Mouse (Mus musculus): Measurements from ENCODE around the gene Thrap3. TPM values are rescaled to one million over a fixed set of nuclear protein-coding genes. Genes with fewer than 3 reads are reported as not detected.
A peak's percentile ranks its signal among the peaks of the same experiment; 100 is the strongest.

Thrap3 gene
- polyA plus RNA-seq, 1 experiment from 2014 or later: 139 TPM

DNA sequence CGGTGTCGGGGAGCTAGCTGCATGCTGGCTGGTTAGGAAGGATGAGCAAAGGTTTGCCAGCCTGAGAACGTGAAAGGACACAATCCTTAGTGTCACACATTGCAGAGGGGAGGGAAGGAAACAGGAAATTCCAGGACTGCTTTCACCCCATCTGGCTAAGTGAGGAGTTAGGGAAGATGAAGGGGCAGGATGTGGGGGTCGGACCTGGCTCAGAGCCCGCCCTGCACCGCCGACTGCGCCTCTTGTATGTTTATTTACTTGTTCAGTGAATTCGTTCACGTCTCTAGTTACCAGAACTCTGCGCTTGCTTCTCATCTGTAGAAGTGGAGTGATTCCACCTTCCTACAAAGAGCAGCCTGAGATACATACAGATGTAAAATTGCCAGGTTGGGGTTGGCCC lies 72.1 kb downstream of the Thrap3 start:
- WGBS: 84% methylated on average over 11 of the region's 11 CpGs
- peak overlapping the region; percentile 57; the same call in 1 of the 2 replicates for H3K27ac ChIP-seq
- no peaks in the 10 kb centered on the region for H3K27me3 ChIP-seq (ENCODE audit: control insufficient read depth, insufficient read depth, low read length)
- no peak overlapping the region for H3K4me2 ChIP-seq (replicated peaks)
- no peak overlapping the region for H3K4me3 ChIP-seq (replicated peaks; ENCODE audit: low read length)
- peaks cover 77% of the 10 kb centered on the region for H3K36me3 ChIP-seq (replicated peaks; ENCODE audit: control insufficient read depth, insufficient read depth)
- ATAC-seq (ENCODE audit: low FRiP score) (no peak), DNase-seq (ENCODE audit: low spot score) (no peak)
- no peaks in the 10 kb centered on the region for H3K9me3 ChIP-seq (ENCODE audit: control insufficient read depth, low read length)
- H3K9ac ChIP-seq: no peak overlapping the region
- H3K4me1 ChIP-seq (replicated peaks; ENCODE audit: control insufficient read depth, insufficient read depth, low read length): peaks cover 11% of the 10 kb centered on the region; the same call in 1 of the 2 replicates

DNA sequence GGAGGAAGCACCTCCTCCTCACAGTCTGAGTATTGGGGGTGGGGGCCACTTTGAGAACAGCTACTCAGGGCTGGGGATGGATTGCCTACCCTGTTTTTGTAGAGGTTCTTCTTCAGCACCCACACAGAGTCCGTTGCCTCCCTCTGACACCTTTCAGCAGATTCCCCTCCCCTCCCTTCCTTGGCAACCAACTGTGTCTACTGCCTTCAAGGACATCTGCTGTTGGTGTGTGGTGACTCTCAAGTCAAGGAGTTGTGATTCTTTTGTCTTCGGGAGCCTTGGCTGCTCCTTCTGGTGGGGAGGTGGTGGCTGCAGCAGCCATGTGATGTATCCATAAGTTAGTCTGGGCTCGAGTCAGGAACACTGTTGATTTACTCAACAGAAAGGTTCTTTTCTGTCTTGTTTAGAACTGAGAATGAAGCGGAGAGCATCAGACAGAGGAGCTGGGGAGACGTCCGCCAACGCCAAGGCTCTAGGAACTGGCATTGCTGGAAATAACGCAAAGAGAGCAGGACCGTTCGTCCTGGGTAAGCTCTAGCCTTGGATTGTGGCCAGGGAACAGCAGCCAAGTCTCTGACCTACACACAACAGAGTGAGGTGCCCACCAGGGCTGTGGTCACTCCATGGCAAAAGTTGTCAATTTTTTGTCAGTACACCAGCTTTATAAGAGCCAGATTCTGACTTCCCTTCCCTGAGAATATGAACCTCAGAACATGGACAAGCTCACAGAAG lies 79.1 kb downstream of the Thrap3 start:
- DNase-seq (ENCODE audit: low spot score): no peak
- ATAC-seq (ENCODE audit: low FRiP score): no peak
- H3K9me3 ChIP-seq (ENCODE audit: control insufficient read depth, low read length): peaks cover 11% of the 10 kb centered on the region; the same call in 1 of the 2 replicates
- H3K9ac ChIP-seq: no peak overlapping the region
- 80% methylated on average over 10 of the region's 10 CpGs for WGBS
- no peaks in the 10 kb centered on the region for H3K27me3 ChIP-seq (ENCODE audit: control insufficient read depth, insufficient read depth, low read length)
- peaks cover 53% of the 10 kb centered on the region for H3K36me3 ChIP-seq (replicated peaks; ENCODE audit: control insufficient read depth, insufficient read depth)
- H3K4me2 ChIP-seq (replicated peaks): no peak overlapping the region
- H3K4me1 ChIP-seq (replicated peaks; ENCODE audit: control insufficient read depth, insufficient read depth, low read length): 0 out of 2 replicates have a peak, but pooled peaks cover 2% of the 10 kb centered on the region
- no peak overlapping the region for H3K27ac ChIP-seq
- H3K4me3 ChIP-seq (replicated peaks; ENCODE audit: low read length): no peak overlapping the region

DNA sequence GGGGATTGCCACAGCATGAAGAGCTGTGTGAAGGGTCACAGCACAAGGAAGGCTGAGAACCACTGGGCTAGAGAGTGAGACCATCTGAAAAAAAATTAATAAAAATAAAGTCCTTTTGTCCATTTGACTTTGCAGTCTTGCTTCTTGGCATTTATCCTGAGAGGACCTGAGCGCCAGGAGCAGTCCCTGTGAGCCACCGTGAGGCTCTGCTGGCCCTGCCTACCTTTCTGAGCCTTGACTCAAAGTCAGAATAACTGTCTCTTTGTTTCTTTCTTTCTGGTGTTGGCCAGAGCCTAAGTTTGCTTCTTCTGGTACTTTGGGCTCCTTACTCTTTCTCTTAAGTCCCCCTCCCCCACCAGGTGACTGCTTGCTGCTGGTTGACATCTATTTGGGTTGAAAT lies 82.1 kb downstream of the Thrap3 start:
- 97% methylated on average over 2 of the region's 2 CpGs for WGBS
- Histone ChIP-seq H3K27ac (no peak overlapping the region), H3K36me3 (replicated peaks; ENCODE audit: control insufficient read depth, insufficient read depth) (peaks cover 25% of the 10 kb centered on the region), H3K9me3 (ENCODE audit: control insufficient read depth, low read length) (peaks cover 11% of the 10 kb centered on the region; the same call in 1 of the 2 replicates), H3K27me3 (ENCODE audit: control insufficient read depth, insufficient read depth, low read length) (no peaks in the 10 kb centered on the region), H3K9ac (no peak overlapping the region), H3K4me3 (replicated peaks; ENCODE audit: low read length) (no peak overlapping the region), H3K4me2 (replicated peaks) (no peak overlapping the region), H3K4me1 (replicated peaks; ENCODE audit: control insufficient read depth, insufficient read depth, low read length) (peaks cover 7% of the 10 kb centered on the region; the same call in 1 of the 2 replicates)
- DNase-seq (ENCODE audit: low spot score) (no peak), ATAC-seq (ENCODE audit: low FRiP score) (no peak)

DNA sequence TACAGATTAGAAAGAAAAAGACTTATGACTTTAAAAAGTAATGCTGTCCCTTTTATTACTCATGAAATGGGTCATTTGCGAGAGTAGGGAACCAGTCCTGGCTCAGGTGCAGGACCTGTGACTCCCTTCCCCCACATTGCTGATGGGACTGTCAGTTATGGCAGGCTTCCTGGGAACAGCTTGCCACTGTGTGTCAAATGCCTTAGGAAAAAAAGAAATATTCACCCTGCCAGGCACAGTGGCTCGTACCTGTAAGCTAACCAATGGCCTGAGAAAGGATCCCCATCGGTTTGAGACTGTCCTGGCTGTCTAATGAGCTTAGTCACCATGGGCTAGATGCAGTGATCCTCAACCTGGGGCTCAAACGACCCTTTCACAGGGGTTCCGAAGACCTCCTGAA lies 82.5 kb downstream of the Thrap3 start:
- Histone ChIP-seq H3K9ac (no peak overlapping the region), H3K4me2 (replicated peaks) (no peak overlapping the region), H3K27me3 (ENCODE audit: control insufficient read depth, insufficient read depth, low read length) (no peaks in the 10 kb centered on the region), H3K9me3 (ENCODE audit: control insufficient read depth, low read length) (peaks cover 11% of the 10 kb centered on the region; the same call in 1 of the 2 replicates), H3K36me3 (replicated peaks; ENCODE audit: control insufficient read depth, insufficient read depth) (peaks cover 20% of the 10 kb centered on the region), H3K4me1 (replicated peaks; ENCODE audit: control insufficient read depth, insufficient read depth, low read length) (peaks cover 10% of the 10 kb centered on the region; the same call in 1 of the 2 replicates), H3K4me3 (replicated peaks; ENCODE audit: low read length) (no peak overlapping the region), H3K27ac (no peak overlapping the region)
- ATAC-seq (ENCODE audit: low FRiP score) (no peak), DNase-seq (ENCODE audit: low spot score) (no peak)
- WGBS: 83% methylated on average over 5 of the region's 5 CpGs

DNA sequence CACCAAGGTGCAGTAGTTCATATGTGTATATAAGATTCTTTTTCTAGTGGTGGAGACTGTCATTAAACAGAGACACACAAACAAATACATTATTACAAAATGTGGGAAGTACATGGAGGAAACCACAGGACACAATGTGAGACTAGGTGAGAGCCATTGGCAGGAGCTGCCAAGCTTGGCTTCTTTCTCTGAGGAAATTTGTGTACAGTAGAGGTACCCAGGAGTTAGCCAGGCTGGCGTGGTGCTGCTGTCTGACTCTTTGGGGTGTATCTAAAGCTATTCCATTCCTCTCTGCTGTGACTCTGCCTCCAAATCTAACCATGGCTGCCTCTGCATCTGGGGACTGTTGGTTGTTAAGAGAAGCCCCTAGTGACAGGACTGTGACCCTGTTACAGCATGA lies 83.5 kb downstream of the Thrap3 start:
- Histone ChIP-seq H3K4me1 (replicated peaks; ENCODE audit: control insufficient read depth, insufficient read depth, low read length) (peaks cover 10% of the 10 kb centered on the region; the same call in 1 of the 2 replicates), H3K36me3 (replicated peaks; ENCODE audit: control insufficient read depth, insufficient read depth) (peaks cover 10% of the 10 kb centered on the region), H3K9me3 (ENCODE audit: control insufficient read depth, low read length) (peaks cover 11% of the 10 kb centered on the region; the same call in 1 of the 2 replicates), H3K4me3 (replicated peaks; ENCODE audit: low read length) (no peak overlapping the region), H3K27me3 (ENCODE audit: control insufficient read depth, insufficient read depth, low read length) (no peaks in the 10 kb centered on the region), H3K9ac (no peak overlapping the region), H3K27ac (no peak overlapping the region), H3K4me2 (replicated peaks) (no peak overlapping the region)
- WGBS: 79% methylated on average over 1 of the region's 1 CpGs
- ATAC-seq (ENCODE audit: low FRiP score): no peak
- DNase-seq (ENCODE audit: low spot score): no peak

DNA sequence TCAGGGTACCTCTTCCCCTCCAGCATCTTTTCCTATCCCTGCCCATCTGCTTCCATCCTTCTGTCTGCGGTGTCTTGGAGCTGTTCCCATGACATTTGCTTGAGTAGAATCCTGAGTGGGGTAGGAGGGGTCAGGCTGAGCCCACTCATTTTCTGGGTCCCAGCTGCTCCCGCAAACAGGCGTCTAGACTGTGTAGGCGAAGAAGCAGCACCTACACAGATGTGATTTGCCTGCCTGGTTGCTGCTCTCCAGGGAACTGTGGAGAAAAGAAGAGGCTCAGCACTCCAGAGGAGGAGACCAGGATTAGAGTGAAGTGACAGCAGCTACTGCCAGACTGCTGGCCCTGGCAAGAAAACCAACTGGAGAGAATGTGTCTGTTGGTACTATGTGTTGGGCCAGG lies 83.9 kb downstream of the Thrap3 start:
- H3K9ac ChIP-seq: no peak overlapping the region
- H3K27ac ChIP-seq: no peak overlapping the region
- no peaks in the 10 kb centered on the region for H3K27me3 ChIP-seq (ENCODE audit: control insufficient read depth, insufficient read depth, low read length)
- H3K4me1 ChIP-seq (replicated peaks; ENCODE audit: control insufficient read depth, insufficient read depth, low read length): peaks cover 10% of the 10 kb centered on the region; the same call in 1 of the 2 replicates
- no peak overlapping the region for H3K4me3 ChIP-seq (replicated peaks; ENCODE audit: low read length)
- 67% methylated on average over 4 of the region's 4 CpGs for WGBS
- H3K4me2 ChIP-seq (replicated peaks): no peak overlapping the region
- DNase-seq (ENCODE audit: low spot score) (no peak), ATAC-seq (ENCODE audit: low FRiP score) (no peak)
- H3K36me3 ChIP-seq (replicated peaks; ENCODE audit: control insufficient read depth, insufficient read depth): peaks cover 6% of the 10 kb centered on the region
- peaks cover 11% of the 10 kb centered on the region; the same call in 1 of the 2 replicates for H3K9me3 ChIP-seq (ENCODE audit: control insufficient read depth, low read length)

DNA sequence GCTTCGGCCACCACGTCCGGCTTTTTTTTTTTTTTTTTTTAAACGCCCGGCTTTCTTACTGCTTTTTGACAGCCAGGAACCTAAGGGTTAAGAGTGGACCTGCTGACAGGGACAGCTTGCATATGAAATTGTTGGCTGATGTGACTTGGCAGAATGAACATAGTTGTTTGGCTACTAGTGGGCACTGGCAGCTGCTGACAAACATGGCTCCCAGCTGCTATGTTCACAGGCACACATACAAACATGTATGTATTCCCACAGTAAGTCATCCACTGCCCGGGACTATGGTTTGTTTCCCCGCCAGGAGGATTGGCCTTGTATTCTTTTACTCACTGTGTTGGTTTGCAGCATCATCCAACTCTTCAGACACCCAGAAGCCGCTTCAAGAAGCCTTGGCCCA lies 85.4 kb downstream of the Thrap3 start:
- ATAC-seq (ENCODE audit: low FRiP score): no peak
- H3K27ac ChIP-seq: no peak overlapping the region; the same call in 1 of the 2 replicates
- 85% methylated on average over 8 of the region's 8 CpGs for WGBS
- no peaks in the 10 kb centered on the region for H3K27me3 ChIP-seq (ENCODE audit: control insufficient read depth, insufficient read depth, low read length)
- H3K4me1 ChIP-seq (replicated peaks; ENCODE audit: control insufficient read depth, insufficient read depth, low read length): peaks cover 15% of the 10 kb centered on the region; the same call in 1 of the 2 replicates
- peaks cover 6% of the 10 kb centered on the region; the same call in 1 of the 2 replicates for H3K36me3 ChIP-seq (replicated peaks; ENCODE audit: control insufficient read depth, insufficient read depth)
- H3K4me3 ChIP-seq (replicated peaks; ENCODE audit: low read length): no peak overlapping the region
- H3K9me3 ChIP-seq (ENCODE audit: control insufficient read depth, low read length): peaks cover 11% of the 10 kb centered on the region; the same call in 1 of the 2 replicates
- H3K4me2 ChIP-seq (replicated peaks): no peak overlapping the region
- no peak for DNase-seq (ENCODE audit: low spot score)
- no peak overlapping the region for H3K9ac ChIP-seq

DNA sequence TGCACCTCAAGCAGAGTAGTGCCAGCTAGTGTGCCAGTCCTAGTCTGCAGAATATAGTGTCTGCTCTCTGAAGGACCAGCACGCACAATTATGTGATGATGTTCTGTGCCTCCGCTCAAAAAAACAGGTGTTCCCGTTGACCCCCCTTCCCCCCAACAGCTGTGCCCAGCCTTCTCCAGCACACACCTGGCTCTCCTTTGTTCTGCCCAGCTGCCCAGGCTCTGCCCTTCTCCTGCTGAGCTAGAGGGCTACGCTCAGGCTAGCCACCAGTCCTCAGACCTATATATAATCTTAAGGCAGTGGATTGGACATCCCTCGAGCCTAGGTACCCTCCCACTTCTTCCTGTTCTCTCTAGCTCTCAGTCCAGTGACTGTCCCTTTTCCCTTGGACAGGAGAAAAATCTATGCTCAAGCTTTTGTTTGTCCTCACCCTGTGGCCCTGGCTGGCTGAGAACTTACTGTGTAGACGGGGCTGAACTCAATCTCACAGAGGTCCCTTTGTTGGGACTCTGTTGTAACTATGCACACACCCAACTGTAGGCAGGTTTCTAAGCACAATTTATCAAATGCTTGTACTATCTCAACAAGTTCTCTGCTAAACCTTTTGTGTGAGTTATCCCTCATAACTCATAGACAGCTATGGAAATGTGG lies 86.6 kb downstream of the Thrap3 start:
- Histone ChIP-seq H3K9me3 (ENCODE audit: control insufficient read depth, low read length) (peaks cover 1% of the 10 kb centered on the region; the same call in 1 of the 2 replicates), H3K4me3 (replicated peaks; ENCODE audit: low read length) (no peak overlapping the region), H3K36me3 (replicated peaks; ENCODE audit: control insufficient read depth, insufficient read depth) (0 out of 2 replicates have a peak, but pooled peaks cover 2% of the 10 kb centered on the region), H3K4me2 (replicated peaks) (no peak overlapping the region), H3K9ac (no peak overlapping the region), H3K27me3 (ENCODE audit: control insufficient read depth, insufficient read depth, low read length) (no peaks in the 10 kb centered on the region), H3K4me1 (replicated peaks; ENCODE audit: control insufficient read depth, insufficient read depth, low read length) (peaks cover 20% of the 10 kb centered on the region), H3K27ac (no peak overlapping the region)
- 77% methylated on average over 6 of the region's 6 CpGs for WGBS
- DNase-seq (ENCODE audit: low spot score): no peak
- no peak for ATAC-seq (ENCODE audit: low FRiP score)

DNA sequence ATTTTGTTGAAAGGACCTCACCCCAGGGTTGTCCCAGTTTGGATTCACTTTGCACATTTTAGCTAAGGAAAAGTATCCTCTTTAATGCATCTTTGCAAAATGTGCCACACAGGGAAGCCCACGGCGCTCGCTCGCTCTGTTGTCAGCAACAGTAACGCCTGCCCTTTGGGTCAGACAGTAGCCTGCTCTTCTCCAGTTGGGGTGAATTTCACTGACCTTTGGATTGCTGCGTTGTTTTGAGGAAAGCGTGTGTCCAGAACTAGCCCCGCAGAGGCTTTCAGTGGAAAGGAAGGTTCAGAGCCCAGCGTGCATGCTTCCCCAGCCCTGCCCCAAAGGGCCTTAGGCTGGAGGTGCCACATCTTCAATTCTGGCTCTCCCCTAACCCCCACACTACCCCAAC lies 87.1 kb downstream of the Thrap3 start:
- Histone ChIP-seq H3K4me2 (replicated peaks) (no peak overlapping the region), H3K27me3 (ENCODE audit: control insufficient read depth, insufficient read depth, low read length) (no peaks in the 10 kb centered on the region), H3K36me3 (replicated peaks; ENCODE audit: control insufficient read depth, insufficient read depth) (no peaks in the 10 kb centered on the region), H3K27ac (no peak overlapping the region), H3K9me3 (ENCODE audit: control insufficient read depth, low read length) (no peaks in the 10 kb centered on the region), H3K4me1 (replicated peaks; ENCODE audit: control insufficient read depth, insufficient read depth, low read length) (peaks cover 26% of the 10 kb centered on the region), H3K4me3 (replicated peaks; ENCODE audit: low read length) (no peak overlapping the region), H3K9ac (no peak overlapping the region)
- no peak for ATAC-seq (ENCODE audit: low FRiP score)
- WGBS: 83% methylated on average over 9 of the region's 9 CpGs
- no peak for DNase-seq (ENCODE audit: low spot score)

All from hindbrain, embryonic 14.5 days (tissue).